Mouse (Mus musculus) lung, adult 2 months (tissue): ENCODE data around the gene Syn3. TPM values are rescaled to one million over a fixed set of nuclear protein-coding genes. Genes with fewer than 3 reads are reported as not detected.

Source experiments
- DNase-seq: peaks from one replicate; pipeline ENCODE4 v3.0.0; 2022
- H3K4me1 ChIP-seq: fragments of 200-500 bp; 2 replicates; pipeline ENCODE4 v1.6.1; 2011; ENCODE audit warnings: low read length; ENCODE audit not compliant: control insufficient read depth, insufficient read depth
- H3K4me3 ChIP-seq: fragments of 200-500 bp; replicated peaks from 2 replicates; pipeline ENCODE3; 2011; ENCODE audit warnings: low read depth, mild to moderate bottlenecking, control low read depth, low read length; ENCODE audit errors: extremely low read depth
- CTCF ChIP-seq: fragments of 200-500 bp; IDR thresholded peaks from 2 replicates; pipeline ENCODE4 v1.5.1; 2011; ENCODE audit warnings: mild to moderate bottlenecking, low read length, control low read depth; ENCODE audit not compliant: insufficient read depth
- POLR2A ChIP-seq: fragments of 200-500 bp; IDR thresholded peaks from 2 replicates; pipeline ENCODE4 v1.6.1; 2011; ENCODE audit warnings: low read depth, mild to moderate bottlenecking, control low read depth, low read length, borderline replicate concordance; ENCODE audit errors: extremely low read depth
- WGBS: fragments of 180-500 bp; shearing (Covaris S2); methylation state at CpG from one replicate; pipeline ENCODE4 v1.1.7; 2018; 5-methylcytosine and 5-hydroxymethylcytosine counted together
- polyA plus RNA-seq: library from polyadenylated mRNA; depleted of rRNA; stranded (reverse); fragments of >200 nt; gene quantifications from 2 replicates; pipeline ENCODE4 v1.2.3, GENCODE M21; 2012

Syn3 gene
- polyA plus RNA-seq, 1 experiment = 1.1 TPM

DNA sequence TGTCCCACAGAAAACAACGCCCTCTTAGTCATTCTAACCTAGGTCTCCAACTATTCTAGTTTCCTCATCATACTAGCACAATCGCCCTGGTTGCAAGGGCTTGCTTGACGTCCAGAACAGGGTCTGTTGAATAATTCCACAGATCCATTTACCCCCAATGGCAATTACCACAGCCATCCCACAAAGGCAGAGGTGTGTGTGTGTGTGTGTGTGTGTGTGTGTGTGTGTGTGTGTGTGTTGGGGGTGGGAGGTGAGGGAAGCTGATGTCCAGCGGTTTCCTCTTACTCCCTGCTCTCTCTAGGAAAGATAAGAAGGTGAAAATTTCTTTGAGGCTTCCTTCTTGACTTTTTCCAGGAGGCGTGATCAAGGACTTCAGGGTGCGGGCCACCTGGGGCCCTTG lies 198.9 kb downstream of the Syn3 start:
- TF ChIP-seq CTCF (no peak), POLR2A (no peak)
- H3K4me1 ChIP-seq = peaks cover 6% of the 10 kb centered on the region
- H3K4me3 ChIP-seq = peak overlapping the region; percentile 39
- no peak for DNase-seq
- WGBS = 43% methylated on average over 6 of the region's 6 CpGs

DNA sequence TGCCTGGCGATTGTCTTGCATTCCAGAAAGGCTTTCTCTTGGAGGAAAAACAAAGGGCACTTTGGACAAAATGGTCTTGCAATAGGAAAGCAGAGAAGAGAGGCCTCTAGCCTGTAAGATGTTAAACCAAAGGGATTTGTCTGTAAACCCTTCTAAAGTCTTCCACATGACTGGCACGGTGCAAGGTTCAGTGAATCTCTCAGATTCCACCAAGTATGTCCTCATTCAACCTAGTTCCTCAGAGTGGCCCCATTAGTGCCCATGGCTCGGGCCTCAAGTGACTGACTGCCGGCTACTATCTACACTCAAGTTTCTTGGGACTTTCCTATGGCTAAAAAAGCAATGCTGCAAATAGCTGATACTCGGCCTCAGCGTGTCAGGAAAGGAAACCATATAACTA lies 200.4 kb downstream of the Syn3 start:
- WGBS = 74% methylated on average over 6 of the region's 6 CpGs
- DNase-seq = no peak
- TF ChIP-seq POLR2A (no peak), CTCF (no peak)

DNA sequence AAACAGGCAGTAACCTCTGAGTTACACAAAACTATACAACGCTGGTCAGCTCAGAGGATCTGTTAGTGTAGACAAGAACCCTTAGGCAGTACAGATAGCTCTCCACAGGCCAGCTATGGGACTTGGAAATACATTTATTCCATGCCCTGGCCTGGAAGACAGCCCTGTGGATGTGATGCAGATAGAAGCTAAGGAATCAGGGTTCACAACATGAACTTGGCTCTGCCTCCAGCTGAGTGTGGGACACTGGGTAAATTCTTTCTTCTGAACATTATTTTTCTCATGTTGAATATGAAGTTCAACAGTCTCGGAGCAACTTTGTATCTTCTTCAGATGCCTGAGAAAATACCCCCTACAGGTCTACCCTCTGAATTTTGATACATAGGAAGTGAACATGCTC lies 201.4 kb downstream of the Syn3 start:
- H3K4me1 ChIP-seq = peaks cover 2% of the 10 kb centered on the region; the same call in 1 of the 2 replicates
- no peak overlapping the region for H3K4me3 ChIP-seq
- TF ChIP-seq POLR2A = no peak
- TF ChIP-seq CTCF = no peak
- DNase-seq = no peak
- 89% methylated on average over 2 of the region's 2 CpGs for WGBS

More for the DNA sequence above, 200.4 kb downstream of the Syn3 start:
- peaks cover 4% of the 10 kb centered on the region; the same call in 1 of the 2 replicates for H3K4me1 ChIP-seq
- H3K4me3 ChIP-seq = no peak overlapping the region

DNA sequence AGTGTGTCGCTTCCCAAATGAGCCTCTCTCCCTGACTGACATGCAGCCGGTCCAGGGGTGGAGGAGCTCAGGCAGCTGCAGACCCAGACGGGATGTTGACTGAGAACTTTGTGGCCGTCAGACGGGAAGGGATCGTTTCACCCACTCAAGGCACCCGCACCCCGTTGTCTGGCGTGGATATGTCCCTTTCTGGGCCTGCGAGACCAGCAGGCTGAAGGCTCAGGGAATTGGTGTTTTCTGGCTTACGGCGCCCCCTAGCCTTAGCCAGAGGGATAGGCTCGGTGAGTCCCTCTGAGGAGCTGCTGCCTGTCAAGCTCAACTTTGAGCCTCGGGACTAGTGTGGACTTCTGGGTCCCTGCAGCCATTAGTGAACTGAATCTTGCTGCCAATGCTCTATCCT lies 202.6 kb downstream of the Syn3 start:
- peak; percentile 84 for DNase-seq
- WGBS = 6% methylated on average over 14 of the region's 14 CpGs
- Histone ChIP-seq H3K4me1 (peaks cover 2% of the 10 kb centered on the region; the same call in 1 of the 2 replicates), H3K4me3 (no peak overlapping the region)
- TF ChIP-seq CTCF (peak; percentile 91), POLR2A (no peak)

DNA sequence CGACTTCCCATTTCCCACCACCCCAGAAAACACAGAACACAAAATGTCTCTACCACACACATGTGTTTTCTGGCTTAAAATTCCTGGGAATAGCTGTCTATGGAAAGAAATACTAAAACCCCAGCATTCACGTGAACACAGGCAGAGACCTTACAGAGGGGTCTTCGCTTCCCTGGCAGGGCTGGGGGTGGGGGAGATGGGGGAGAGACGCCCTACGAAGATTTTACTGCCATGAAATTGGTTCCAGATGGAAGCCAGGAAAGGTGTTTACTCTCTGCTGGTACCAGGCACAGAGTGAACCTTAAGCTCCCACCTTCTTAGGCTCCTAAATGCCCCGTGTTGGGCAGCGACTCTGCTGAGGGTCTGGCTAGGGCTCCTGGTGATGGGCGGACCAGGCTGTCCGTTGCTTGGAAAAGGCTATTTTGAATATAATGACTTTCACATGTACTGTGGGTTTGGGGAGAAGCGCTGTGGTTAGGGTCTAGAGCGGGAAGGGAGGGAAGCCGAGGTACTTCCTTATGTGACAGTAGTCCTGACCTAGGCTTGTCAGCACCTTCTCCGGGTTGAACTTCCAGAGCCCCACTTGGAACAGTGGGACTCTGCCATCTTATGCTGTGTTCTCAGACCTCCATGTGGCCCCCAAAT lies 203.1 kb downstream of the Syn3 start:
- Histone ChIP-seq H3K4me1 (peaks cover 2% of the 10 kb centered on the region; the same call in 1 of the 2 replicates), H3K4me3 (no peak overlapping the region)
- no peak for TF ChIP-seq POLR2A
- no peak for TF ChIP-seq CTCF
- DNase-seq = no peak
- 65% methylated on average over 13 of the region's 13 CpGs for WGBS

DNA sequence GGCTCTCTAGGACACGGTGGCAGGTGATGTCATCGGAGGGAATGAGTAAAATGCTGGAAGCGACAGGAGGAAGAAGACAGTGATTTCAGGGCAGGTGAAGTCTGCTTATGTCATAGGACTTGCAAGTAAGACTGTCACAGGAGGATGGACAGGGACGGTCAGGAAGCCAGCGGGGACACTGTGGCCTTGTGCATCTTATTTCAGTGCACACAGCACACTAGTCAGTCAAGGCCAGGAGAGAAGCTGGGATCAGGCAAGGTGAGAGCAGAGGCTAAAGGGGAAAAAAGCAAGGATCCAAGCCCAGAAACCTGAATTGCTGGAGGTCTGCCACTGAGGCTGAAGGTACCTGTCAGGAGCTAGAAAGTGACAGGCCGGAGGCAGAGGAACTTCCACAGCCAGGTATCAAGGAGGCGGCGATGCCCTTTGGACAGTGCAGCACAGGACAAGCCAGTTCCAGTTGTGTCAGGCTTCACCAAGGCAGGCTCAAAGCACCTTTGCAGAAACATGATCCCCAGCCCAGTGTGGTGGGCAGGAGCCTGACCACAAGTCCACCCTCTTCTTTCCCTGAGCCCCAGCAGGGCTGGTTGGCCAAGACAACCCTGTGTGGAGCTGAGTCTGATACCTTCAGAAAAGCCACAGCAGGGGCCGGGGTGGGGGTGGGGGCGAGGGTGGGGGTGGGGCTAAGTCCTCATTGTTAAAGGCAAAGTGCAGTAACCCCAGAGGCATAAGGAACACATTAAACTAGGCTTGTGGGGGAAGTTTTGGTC lies 203.9 kb downstream of the Syn3 start:
- Histone ChIP-seq H3K4me1 (peaks cover 4% of the 10 kb centered on the region), H3K4me3 (no peak overlapping the region)
- TF ChIP-seq CTCF = no peak
- TF ChIP-seq POLR2A = no peak
- WGBS = 84% methylated on average over 10 of the region's 10 CpGs
- no peak for DNase-seq

DNA sequence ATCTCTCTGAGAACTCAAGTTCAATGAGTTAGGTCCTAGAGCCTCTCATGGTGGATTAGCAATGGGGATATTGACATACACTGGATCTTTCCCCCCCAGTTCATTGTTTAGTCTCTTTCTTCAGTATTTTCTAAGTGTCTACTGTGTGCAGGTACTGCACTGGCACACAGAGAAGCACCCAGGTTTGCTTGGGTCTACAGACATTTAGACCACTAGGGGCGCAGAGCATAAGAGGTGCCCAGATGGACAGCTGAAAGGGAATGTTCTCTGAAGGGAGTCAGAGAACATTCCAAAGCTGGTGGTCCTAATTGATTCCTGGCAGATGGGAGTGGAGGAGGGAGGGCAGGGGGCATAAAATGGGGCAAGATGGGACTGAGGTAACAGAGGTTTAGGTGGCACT lies 204.8 kb downstream of the Syn3 start:
- Histone ChIP-seq H3K4me1 (peaks cover 7% of the 10 kb centered on the region), H3K4me3 (no peak overlapping the region)
- no peak for TF ChIP-seq POLR2A
- TF ChIP-seq CTCF = no peak
- no peak for DNase-seq
- WGBS = 85% methylated on average over 1 of the region's 1 CpGs

DNA sequence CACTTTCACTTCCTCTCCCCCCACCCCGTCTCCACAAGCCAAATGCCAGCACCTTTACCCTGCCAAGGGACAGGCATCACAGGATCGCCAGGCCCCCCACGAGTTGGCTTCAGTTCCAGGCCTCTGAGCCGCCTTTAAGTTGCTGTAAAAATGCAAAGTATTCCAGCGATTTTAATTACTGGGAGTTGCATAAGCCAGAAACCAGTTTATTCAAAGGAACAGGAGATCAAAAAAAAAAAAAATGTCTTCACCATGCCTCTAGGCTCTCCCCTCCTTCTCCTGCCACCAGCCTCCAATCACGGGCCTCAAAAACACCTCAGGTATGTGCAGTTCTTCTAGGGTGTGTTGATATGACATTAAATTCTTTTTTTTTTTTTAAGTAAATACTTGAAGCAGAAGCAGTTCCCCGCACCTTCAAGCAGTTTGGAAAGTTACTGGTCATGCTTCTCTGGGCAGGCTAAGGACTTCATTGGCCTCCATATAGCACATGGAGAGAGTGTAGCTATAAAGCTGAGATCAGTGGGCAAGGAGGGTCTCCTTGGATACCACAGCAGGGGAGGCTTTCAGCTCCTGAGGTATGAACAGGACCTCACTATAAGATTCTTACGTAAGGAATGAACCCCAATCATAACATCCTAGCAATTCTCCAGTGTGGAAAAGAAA lies 208.5 kb downstream of the Syn3 start:
- TF ChIP-seq CTCF (no peak), POLR2A (no peak)
- DNase-seq = peak; percentile 64
- peaks cover 5% of the 10 kb centered on the region; the same call in 1 of the 2 replicates for H3K4me1 ChIP-seq
- WGBS = 45% methylated on average over 8 of the region's 8 CpGs
- H3K4me3 ChIP-seq = no peak overlapping the region

DNA sequence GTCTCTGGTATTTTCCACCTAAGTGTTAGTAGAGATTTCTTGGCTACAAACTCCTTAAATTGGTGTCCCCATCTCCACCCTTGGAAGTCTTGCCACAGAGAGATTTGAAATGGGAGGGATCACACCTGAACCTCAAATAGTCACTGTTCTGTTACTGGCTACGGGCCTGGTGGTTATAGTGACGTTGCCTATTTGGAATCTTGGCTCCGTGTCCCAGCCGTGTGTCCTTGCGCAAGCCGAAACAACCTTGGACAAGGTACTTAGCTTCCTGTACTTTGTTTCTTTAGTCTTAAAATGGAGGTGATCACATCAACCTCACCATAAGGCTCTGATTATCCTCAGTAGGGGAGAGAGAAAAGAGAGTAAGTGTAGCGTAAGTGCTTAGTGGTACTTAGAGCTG lies 212.2 kb downstream of the Syn3 start:
- H3K4me3 ChIP-seq = no peak overlapping the region
- WGBS = 68% methylated on average over 7 of the region's 7 CpGs
- TF ChIP-seq CTCF (no peak), POLR2A (no peak)
- peaks cover 5% of the 10 kb centered on the region; the same call in 1 of the 2 replicates for H3K4me1 ChIP-seq
- peak; percentile 65 for DNase-seq

DNA sequence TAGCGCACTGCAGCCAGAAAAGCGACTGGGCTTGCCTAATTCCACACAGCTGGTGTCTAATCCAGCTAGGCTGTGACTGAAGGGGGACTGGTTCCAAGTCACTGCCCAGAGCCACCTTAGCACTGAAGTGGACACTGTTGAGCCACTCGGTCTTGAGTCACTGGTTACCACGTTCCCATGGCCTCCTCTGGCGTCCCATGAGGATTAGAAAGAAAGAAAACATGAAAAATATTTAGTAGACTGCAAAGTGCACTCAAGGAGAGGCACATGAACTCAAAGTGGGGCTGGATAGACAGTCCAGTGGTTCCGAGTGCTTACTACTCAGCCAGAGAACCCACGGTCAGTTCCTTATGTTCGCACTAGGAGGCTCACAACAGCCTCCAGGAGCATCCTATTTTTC lies 217.5 kb downstream of the Syn3 start:
- TF ChIP-seq CTCF (no peak), POLR2A (no peak)
- Histone ChIP-seq H3K4me3 (no peak overlapping the region), H3K4me1 (no peaks in the 10 kb centered on the region)
- 66% methylated on average over 8 of the region's 8 CpGs for WGBS
- DNase-seq = no peak
